In the genomic region with DNA sequence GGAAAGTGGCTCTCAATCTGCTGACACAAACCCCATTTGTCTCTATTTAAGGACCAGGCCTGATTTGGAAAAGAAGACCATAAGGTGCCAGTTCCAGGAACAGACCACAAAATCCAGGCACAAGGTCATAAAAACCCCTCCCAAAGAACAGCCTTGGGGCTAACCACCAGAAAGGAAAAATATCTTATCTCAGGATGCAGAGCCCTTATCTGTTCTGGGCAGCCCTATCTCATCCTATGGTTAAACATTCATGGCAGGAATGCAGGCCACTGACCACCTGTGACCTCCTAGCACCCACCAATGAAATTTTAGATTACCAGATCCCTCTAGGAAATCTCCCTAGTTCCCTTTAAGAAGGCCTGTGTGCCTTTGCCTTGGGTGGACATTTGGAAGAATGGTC, we compare ENCODE assay signal across 22 mouse cellular contexts. TPM values are rescaled to one million over a fixed set of nuclear protein-coding genes. Genes with fewer than 3 reads are reported as not detected.
DNase-seq lines count a peak whose midpoint lies in the region; ATAC-seq and TF ChIP-seq lines count a peak whose summit lies in the region.
"Had no signal": no experiment of that assay in that cellular context is flagged by ENCODE, and none has a peak within 500 bp of the region (broad histone marks: within the 10 kb centered on the region; RNA-seq: fewer than 3 reads in every experiment).

No protein-coding gene starts in this region.

- H3K4me1 ChIP-seq in MEL (ENCODE audit: control insufficient read depth in 1 of 2, insufficient read depth in 2 of 2, low read length in 2 of 2) = peaks cover 0 to 10% of the 10 kb centered on the region in 2 experiments; a peak in 3 of 4 replicates
- H3K4me1 ChIP-seq in kidney, embryonic 15.5 days = no peaks in the 10 kb centered on the region
- H3K4me1 ChIP-seq: embryonic facial prominence, embryonic 13.5 days; embryonic facial prominence, embryonic 15.5 days; forebrain, embryonic 10.5 days; forebrain, embryonic 12.5 days had no signal

- H3K36me3 ChIP-seq in MEL (ENCODE audit: control insufficient read depth in 1 of 2, insufficient read depth in 2 of 2, low read length in 2 of 2) = peaks cover 0 to 18% of the 10 kb centered on the region in 2 experiments; a peak in 2 of 4 replicates
- no peaks in the 10 kb centered on the region for H3K36me3 ChIP-seq in kidney, embryonic 15.5 days
- H3K36me3 ChIP-seq: embryonic facial prominence, embryonic 13.5 days; embryonic facial prominence, embryonic 15.5 days; forebrain, embryonic 10.5 days; forebrain, embryonic 12.5 days had no signal

- 0 out of 2 replicates have a peak, but pooled peaks have one; percentile 13 for ATAC-seq in megakaryocyte progenitor cell, adult 5-6 weeks (replicated peaks; ENCODE audit: poor library complexity)
- ATAC-seq in kidney, embryonic 15.5 days (replicated peaks; ENCODE audit: low FRiP score) = no peak
- ATAC-seq: forebrain, embryonic 14.5 days; forebrain, embryonic 16.5 days had no signal

- no peak for TF ChIP-seq CTCF in MEL (IDR thresholded peaks at IDR 0.05 in 2 of 3, conservative IDR thresholded peaks at IDR 0.05 in 1 of 3; ENCODE audit: control insufficient read depth in 1 of 3, insufficient read depth in 1 of 3, low read depth in 2 of 3, low read length in 3 of 3, poor library complexity in 1 of 3, severe bottlenecking in 1 of 3)

- H3K27ac ChIP-seq in MEL (ENCODE audit: control insufficient read depth, low read depth, low read length) = no peak overlapping the region
- no peak overlapping the region for H3K27ac ChIP-seq in kidney, embryonic 15.5 days
- H3K27ac ChIP-seq: embryonic facial prominence, embryonic 13.5 days; embryonic facial prominence, embryonic 15.5 days; forebrain, embryonic 10.5 days; forebrain, embryonic 12.5 days had no signal

- H3K27me3 ChIP-seq in MEL (ENCODE audit: control insufficient read depth in 1 of 2, insufficient read depth in 2 of 2, low read length in 2 of 2) = no peaks in the 10 kb centered on the region
- H3K27me3 ChIP-seq in kidney, embryonic 15.5 days = no peaks in the 10 kb centered on the region
- H3K27me3 ChIP-seq: embryonic facial prominence, embryonic 15.5 days; forebrain, embryonic 12.5 days had no signal

- no peak overlapping the region for H3K4me3 ChIP-seq in MEL (ENCODE audit: control insufficient read depth in 1 of 2, insufficient read depth in 1 of 2, low read depth in 2 of 2, low read length in 2 of 2)
- no peak overlapping the region for H3K4me3 ChIP-seq in kidney, embryonic 15.5 days (replicated peaks)
- H3K4me3 ChIP-seq: embryonic facial prominence, embryonic 13.5 days; embryonic facial prominence, embryonic 15.5 days; erythroblast, embryonic 14.5 days; forebrain, embryonic 10.5 days; forebrain, embryonic 12.5 days had no signal

- DNase-seq in ovary, adult 18-20 months (ENCODE audit: low spot score) = peak; percentile 34
- DNase-seq in ovary, postnatal 10 days (ENCODE audit: low spot score) = no peak
- DNase-seq in MEL (ENCODE audit: low read depth, low spot score) = no peak
- no peak for DNase-seq in cerebellum, adult 9-10 months
- DNase-seq in layer of hippocampus, postnatal 14 days (ENCODE audit: low spot score in 2 of 2) = no peak
- DNase-seq: adrenal gland, adult 2 months; adrenal gland, postnatal 10 days; adrenal gland, postnatal 25 days; cerebellum, adult 11 months; cerebellum, adult 18-20 months; cerebellum, adult 9-11 months; cerebellum, postnatal 25 days; embryo, embryonic 11 days had no signal

- TF ChIP-seq POLR2A in MEL (IDR thresholded peaks at IDR 0.05; ENCODE audit: control insufficient read depth in 1 of 2, insufficient read depth in 1 of 2, low read depth in 1 of 2, low read length in 2 of 2, poor library complexity in 1 of 2) = no peak

- no peak for TF ChIP-seq RAD21 in MEL (IDR thresholded peaks at IDR 0.05; ENCODE audit: low read depth, low read length)

- peak; percentile 18 to 51; a peak in 2 of 4 replicates for TF ChIP-seq EP300 in MEL (IDR thresholded peaks at IDR 0.05; ENCODE audit: low read depth in 1 of 2, low read length in 2 of 2)

- H3K9me3 ChIP-seq in MEL (replicated peaks; ENCODE audit: insufficient read depth, low read length) = no peaks in the 10 kb centered on the region
- no peaks in the 10 kb centered on the region for H3K9me3 ChIP-seq in kidney, embryonic 15.5 days (replicated peaks)
- H3K9me3 ChIP-seq: embryonic facial prominence, embryonic 13.5 days; embryonic facial prominence, embryonic 15.5 days; forebrain, embryonic 10.5 days; forebrain, embryonic 12.5 days had no signal

- no peaks in the 10 kb centered on the region for H3K79me2 ChIP-seq in MEL (ENCODE audit: control insufficient read depth, insufficient read depth, low read length, poor library complexity)

- no peak overlapping the region for H3K9ac ChIP-seq in MEL (ENCODE audit: control insufficient read depth, low read depth, low read length, poor library complexity, severe bottlenecking)
- H3K9ac ChIP-seq in kidney, embryonic 15.5 days = no peak overlapping the region
- H3K9ac ChIP-seq: embryonic facial prominence, embryonic 13.5 days; embryonic facial prominence, embryonic 15.5 days; forebrain, embryonic 12.5 days had no signal

- no peak overlapping the region for H3K4me2 ChIP-seq in kidney, embryonic 15.5 days
- H3K4me2 ChIP-seq: embryonic facial prominence, embryonic 13.5 days; embryonic facial prominence, embryonic 15.5 days; forebrain, embryonic 12.5 days had no signal

TF ChIP-seq in MEL, 35 proteins besides CTCF, POLR2A, EP300 and RAD21 (continues in another document):
- TF ChIP-seq TAL1 (IDR thresholded peaks at IDR 0.05; ENCODE audit: low read length) = peak; percentile 26; the same call in 1 of the 2 replicates
- TF ChIP-seq SMC3 (IDR thresholded peaks at IDR 0.05; ENCODE audit: low read depth, low read length) = no peak
- no peak for TF ChIP-seq E2F4 (IDR thresholded peaks at IDR 0.05; ENCODE audit: borderline replicate concordance, low read depth, low read length)
- no peak for TF ChIP-seq JUND (IDR thresholded peaks at IDR 0.05; ENCODE audit: low read depth, low read length)
- TF ChIP-seq CHD2 (IDR thresholded peaks at IDR 0.05; ENCODE audit: low read length) = no peak
- TF ChIP-seq GATA1 (IDR thresholded peaks at IDR 0.05; ENCODE audit: low read depth, low read length) = peak; percentile 65
- no peak for TF ChIP-seq CHD1 (IDR thresholded peaks at IDR 0.05; ENCODE audit: low read depth, low read length)
- no peak for TF ChIP-seq MYC (IDR thresholded peaks at IDR 0.05; ENCODE audit: low read depth, low read length)
- TF ChIP-seq MXI1 (IDR thresholded peaks at IDR 0.05; ENCODE audit: low read depth, low read length) = no peak
- TF ChIP-seq MAZ (IDR thresholded peaks at IDR 0.05; ENCODE audit: low read depth, low read length) = no peak
- TF ChIP-seq MEF2A (IDR thresholded peaks at IDR 0.05; ENCODE audit: extremely low read depth, insufficient replicate concordance, low read depth, low read length, poor library complexity, severe bottlenecking) = no peak
- TF ChIP-seq USF2 (IDR thresholded peaks at IDR 0.05; ENCODE audit: borderline replicate concordance in 1 of 2, insufficient read depth in 1 of 2, low read depth in 1 of 2, low read length in 2 of 2) = no peak
- TF ChIP-seq ELF1 (IDR thresholded peaks at IDR 0.05; ENCODE audit: low read depth, low read length) = no peak
- no peak for TF ChIP-seq NRF1 (IDR thresholded peaks at IDR 0.05; ENCODE audit: insufficient read depth, low read depth, low read length, poor library complexity, severe bottlenecking)
- TF ChIP-seq TBP (IDR thresholded peaks at IDR 0.05; ENCODE audit: low read depth, low read length) = no peak
- TF ChIP-seq NELFE (IDR thresholded peaks at IDR 0.05; ENCODE audit: low read depth, low read length) = no peak
- TF ChIP-seq MAFK (IDR thresholded peaks at IDR 0.05; ENCODE audit: borderline replicate concordance, low read depth, low read length) = no peak
- TF ChIP-seq USF1 (IDR thresholded peaks at IDR 0.05; ENCODE audit: low read depth, low read length) = no peak
- no peak for TF ChIP-seq GABPA (IDR thresholded peaks at IDR 0.05; ENCODE audit: low read depth, low read length)
- no peak for TF ChIP-seq UBTF (IDR thresholded peaks at IDR 0.05; ENCODE audit: borderline replicate concordance, insufficient read depth, low read depth, low read length)
- no peak for TF ChIP-seq MYB (IDR thresholded peaks at IDR 0.05; ENCODE audit: low read depth, low read length)
- no peak for TF ChIP-seq ZNF384 (IDR thresholded peaks at IDR 0.05; ENCODE audit: low read depth, low read length)
- TF ChIP-seq KAT2A (conservative IDR thresholded peaks at IDR 0.05; ENCODE audit: low read depth, low read length) = no peak
- no peak for TF ChIP-seq POLR2AphosphoS2 (IDR thresholded peaks at IDR 0.05; ENCODE audit: low read length)
- TF ChIP-seq TCF12 (IDR thresholded peaks at IDR 0.05; ENCODE audit: low read depth, low read length) = peak; percentile 58

RNA-seq across cellular contexts. Expression of a gene that starts 30.5 kb away (rescaled TPM):
- total RNA-seq in MEL (2012; rRNA removed) = 225 and 229 TPM in 2 replicates
- polyA plus RNA-seq in MEL (2012; ENCODE audit: insufficient read depth in 1 of 2, insufficient read length in 2 of 2, low read depth in 1 of 2, low replicate concordance in 2 of 2, missing spikeins in 1 of 2) = 100 to 1,000 TPM in 1 of 2 experiments, not detected in 1; 146 TPM
- total RNA-seq in megakaryocyte progenitor cell, adult 5-6 weeks (2015) = 151 and 167 TPM in 2 replicates
- total RNA-seq in megakaryocyte progenitor cell, adult 5-6 weeks (2017) = 52.2 and 66.9 TPM in 2 replicates
- 348 and 369 TPM in 2 replicates for polyA plus RNA-seq in kidney, embryonic 15.5 days (2015; fragmentation: Nextera tagmentation; extraction: Ambion mirVana)
- 100 to 1,000 TPM; 213 to 214 TPM for total RNA-seq in layer of hippocampus, postnatal 14 days (2021)

RNA-seq across cellular contexts. Expression of a gene that starts 40.0 kb away (rescaled TPM):
- 36.2 and 38.3 TPM in 2 replicates for total RNA-seq in MEL (2012; rRNA removed)
- polyA plus RNA-seq in MEL (2012; ENCODE audit: insufficient read depth in 1 of 2, insufficient read length in 2 of 2, low read depth in 1 of 2, low replicate concordance in 2 of 2, missing spikeins in 1 of 2) = 10 to 100 TPM; 32.0 to 62.7 TPM
- total RNA-seq in megakaryocyte progenitor cell, adult 5-6 weeks (2015) = 45.4 and 56.3 TPM in 2 replicates
- 77.6 and 82.4 TPM in 2 replicates for total RNA-seq in megakaryocyte progenitor cell, adult 5-6 weeks (2017)
- polyA plus RNA-seq in kidney, embryonic 15.5 days (2015; fragmentation: Nextera tagmentation; extraction: Ambion mirVana) = 46.7 and 47.7 TPM in 2 replicates
- total RNA-seq in layer of hippocampus, postnatal 14 days (2021) = 10 to 100 TPM; 15.9 to 18.5 TPM

RNA-seq across cellular contexts. Expression of a gene that starts 40.3 kb away (rescaled TPM):
- 5.7 and 7.3 TPM in 2 replicates for total RNA-seq in MEL (2012; rRNA removed)
- 10 to 100 TPM in 1 of 2 experiments, not detected in 1; 12.1 TPM for polyA plus RNA-seq in MEL (2012; ENCODE audit: insufficient read depth in 1 of 2, insufficient read length in 2 of 2, low read depth in 1 of 2, low replicate concordance in 2 of 2, missing spikeins in 1 of 2)
- 9.6 and 16.7 TPM in 2 replicates for total RNA-seq in megakaryocyte progenitor cell, adult 5-6 weeks (2015)
- total RNA-seq in megakaryocyte progenitor cell, adult 5-6 weeks (2017) = 3.6 and 5.6 TPM in 2 replicates
- polyA plus RNA-seq in kidney, embryonic 15.5 days (2015; fragmentation: Nextera tagmentation; extraction: Ambion mirVana) = 40.1 and 40.4 TPM in 2 replicates
- 10 to 100 TPM; 12.6 to 14.8 TPM for total RNA-seq in layer of hippocampus, postnatal 14 days (2021)
